Mouse (Mus musculus): ENCODE measurements around the gene Gucd1.
"Not testable (repeated sequence)": the region's sequence is repeated elsewhere in the genome, so short reads cannot be mapped to it uniquely, and the experiment has no call there.

Gucd1 gene

GRCm38 (mm10) chr10:75504234-75505129, 13.3 kb downstream of the Gucd1 start:
- no peak for DNase-seq (ENCODE audit: low spot score in 2 of 2)

GRCm38 (mm10) chr10:75503692-75504091, 14.1 kb downstream of the Gucd1 start:
- DNase-seq (ENCODE audit: low spot score in 2 of 2) = no peak

GRCm38 (mm10) chr10:75501641-75502040, 16.1 kb downstream of the Gucd1 start:
- no peak for DNase-seq (ENCODE audit: low spot score in 2 of 2)

GRCm38 (mm10) chr10:75500345-75500744, 17.4 kb downstream of the Gucd1 start:
- DNase-seq (ENCODE audit: low spot score in 2 of 2) = no peak

GRCm38 (mm10) chr10:75499791-75500190, 18.0 kb downstream of the Gucd1 start:
- no peak for DNase-seq (ENCODE audit: low spot score in 2 of 2)

- DNase-seq (ENCODE audit: low spot score in 2 of 2) = not testable (repeated sequence)
Measured at GRCm38 (mm10) chr10:75499214-75499613, 18.6 kb downstream of the Gucd1 start.

- no peak for DNase-seq (ENCODE audit: low spot score in 2 of 2)
Measured at GRCm38 (mm10) chr10:75495921-75496320, 21.9 kb downstream of the Gucd1 start.

GRCm38 (mm10) chr10:75495304-75495703, 22.5 kb downstream of the Gucd1 start:
- no peak for DNase-seq (ENCODE audit: low spot score in 2 of 2)

- no peak for DNase-seq (ENCODE audit: low spot score in 2 of 2)
Measured at GRCm38 (mm10) chr10:75491936-75492262, 25.9 kb downstream of the Gucd1 start.

- no peak for DNase-seq (ENCODE audit: low spot score in 2 of 2)
Measured at GRCm38 (mm10) chr10:75491234-75491935, 26.4 kb downstream of the Gucd1 start.

GRCm38 (mm10) chr10:75490731-75491130, 27.0 kb downstream of the Gucd1 start:
- DNase-seq (ENCODE audit: low spot score in 2 of 2) = no peak

GRCm38 (mm10) chr10:75489522-75489921, 28.2 kb downstream of the Gucd1 start:
- DNase-seq (ENCODE audit: low spot score in 2 of 2) = no peak

- DNase-seq (ENCODE audit: low spot score in 2 of 2) = no peak
Measured at GRCm38 (mm10) chr10:75487131-75487530, 30.6 kb downstream of the Gucd1 start.

- peak; percentile 72 to 81 for DNase-seq (ENCODE audit: low spot score in 2 of 2)
Measured at GRCm38 (mm10) chr10:75486086-75486979, 31.4 kb downstream of the Gucd1 start.

- no peak for DNase-seq (ENCODE audit: low spot score in 2 of 2)
Measured at GRCm38 (mm10) chr10:75484767-75485166, 33.0 kb downstream of the Gucd1 start.

GRCm38 (mm10) chr10:75484066-75484465, 33.7 kb downstream of the Gucd1 start:
- no peak for DNase-seq (ENCODE audit: low spot score in 2 of 2)

GRCm38 (mm10) chr10:75482919-75483483, 34.8 kb downstream of the Gucd1 start:
- no peak for DNase-seq (ENCODE audit: low spot score in 2 of 2)

- DNase-seq (ENCODE audit: low spot score in 2 of 2) = no peak
Measured at GRCm38 (mm10) chr10:75482271-75482670, 35.5 kb downstream of the Gucd1 start.

- DNase-seq (ENCODE audit: low spot score in 2 of 2) = no peak
Measured at GRCm38 (mm10) chr10:75481703-75482102, 36.1 kb downstream of the Gucd1 start.

GRCm38 (mm10) chr10:75479955-75480354, 37.8 kb downstream of the Gucd1 start:
- DNase-seq (ENCODE audit: low spot score in 2 of 2) = no peak

- no peak for DNase-seq (ENCODE audit: low spot score in 2 of 2)
Measured at GRCm38 (mm10) chr10:75477034-75477433, 40.7 kb downstream of the Gucd1 start.
